10 mouse cellular contexts compared by ENCODE assay signal in genomic region chr4:115280779-115281178, GRCm38 (mm10). TPM values are rescaled to one million over a fixed set of nuclear protein-coding genes. Genes with fewer than 3 reads are reported as not detected.
DNase-seq lines count a peak whose midpoint lies in the region; ATAC-seq and TF ChIP-seq lines count a peak whose summit lies in the region.
"Not testable (repeated sequence)": the region's sequence is repeated elsewhere in the genome, so short reads cannot be mapped to it uniquely, and the experiment has no call there.
"Had no signal": no experiment of that assay in that cellular context is flagged by ENCODE, and none has a peak within 500 bp of the region (broad histone marks: within the 10 kb centered on the region; RNA-seq: fewer than 3 reads in every experiment).

No protein-coding gene starts in this region.

- not testable (repeated sequence) for H3K27me3 ChIP-seq in cerebellum, adult 2 months (ENCODE audit: control insufficient read depth, insufficient read depth, low read length); forebrain, embryonic 10.5 days (ENCODE audit: poor library complexity, severe bottlenecking); heart, embryonic 13.5 days (replicated peaks); limb, embryonic 13.5 days; lung, embryonic 15.5 days; stomach, embryonic 16.5 days (ENCODE audit: control insufficient read depth, insufficient read depth, low read length)

- 6% methylated on average over 10 of the region's 10 CpGs for WGBS in cerebellum, adult 2 months
- WGBS in forebrain, embryonic 10.5 days = 8% methylated on average over 10 of the region's 10 CpGs
- 14% methylated on average over 9 of the region's 10 CpGs for WGBS in heart, embryonic 13.5 days
- 14% methylated on average over 10 of the region's 10 CpGs for WGBS in limb, embryonic 13.5 days
- 19% methylated on average over 10 of the region's 10 CpGs for WGBS in lung, embryonic 15.5 days
- WGBS in stomach, embryonic 16.5 days = 5% methylated on average over 9 of the region's 10 CpGs

- TF ChIP-seq POLR2A in cerebellum, adult 2 months (IDR thresholded peaks at IDR 0.05; ENCODE audit: borderline replicate concordance, insufficient read depth, low read length) = not testable (repeated sequence)

- H3K4me1 ChIP-seq in cerebellum, adult 2 months (ENCODE audit: control insufficient read depth, insufficient read depth, low read length); forebrain, embryonic 10.5 days; heart, embryonic 13.5 days; limb, embryonic 13.5 days; lung, embryonic 15.5 days; stomach, embryonic 16.5 days (ENCODE audit: control insufficient read depth, insufficient read depth, low read length): not testable (repeated sequence)

- H3K27ac ChIP-seq in cerebellum, adult 2 months (ENCODE audit: insufficient read depth, low read length); heart, embryonic 13.5 days (replicated peaks); limb, embryonic 13.5 days; lung, embryonic 15.5 days; stomach, embryonic 16.5 days (ENCODE audit: low read length): not testable (repeated sequence)
- peak overlapping the region; percentile 78 for H3K27ac ChIP-seq in forebrain, embryonic 10.5 days

- H3K9me3 ChIP-seq in forebrain, embryonic 10.5 days; heart, embryonic 13.5 days; limb, embryonic 13.5 days; lung, embryonic 15.5 days; stomach, embryonic 16.5 days (replicated peaks; ENCODE audit: control insufficient read depth, low read length): not testable (repeated sequence)

- not testable (repeated sequence) for H3K36me3 ChIP-seq in forebrain, embryonic 10.5 days (replicated peaks); heart, embryonic 13.5 days; limb, embryonic 13.5 days; lung, embryonic 15.5 days; stomach, embryonic 16.5 days (ENCODE audit: control insufficient read depth, insufficient read depth, low read length)

- not testable (repeated sequence) for TF ChIP-seq CTCF in cerebellum, adult 2 months (IDR thresholded peaks at IDR 0.05; ENCODE audit: borderline replicate concordance, insufficient read depth, low read depth, low read length)

- DNase-seq in cerebellum, adult 2 months = not testable (repeated sequence)
- peak; percentile 18 for DNase-seq in forebrain, embryonic 10.5 days (ENCODE audit: extremely low spot score, low spot score)
- DNase-seq in induced T-regulatory cell, adult 2 months (ENCODE audit: low read depth) = peak; percentile 15
- peak; percentile 19 for DNase-seq in neural tube, embryonic 10.5 days (ENCODE audit: extremely low spot score, low spot score)

- H3K9ac ChIP-seq in heart, embryonic 13.5 days = peak overlapping the region; percentile 37; the same call in 1 of the 2 replicates
- 0 out of 2 replicates have a peak overlapping the region, but pooled peaks have one; percentile 35 for H3K9ac ChIP-seq in limb, embryonic 13.5 days
- H3K9ac ChIP-seq in lung, embryonic 15.5 days; stomach, embryonic 16.5 days (ENCODE audit: low read length): not testable (repeated sequence)

- peak overlapping the region; percentile 53 for H3K4me3 ChIP-seq in cerebellum, adult 2 months (replicated peaks; ENCODE audit: insufficient read depth, low read depth, low read length)
- H3K4me3 ChIP-seq in forebrain, embryonic 10.5 days = peak overlapping the region; percentile 56
- peak overlapping the region; percentile 48 for H3K4me3 ChIP-seq in heart, embryonic 13.5 days
- peak overlapping the region; percentile 37 for H3K4me3 ChIP-seq in limb, embryonic 13.5 days
- H3K4me3 ChIP-seq in lung, embryonic 15.5 days = peak overlapping the region; percentile 32
- H3K4me3 ChIP-seq in stomach, embryonic 16.5 days (replicated peaks; ENCODE audit: low read length) = peak overlapping the region; percentile 39

- not testable (repeated sequence) for ATAC-seq in heart, embryonic 13.5 days (ENCODE audit: extremely low read depth, insufficient number of reproducible peaks, low FRiP score, low TSS enrichment); limb, embryonic 13.5 days (ENCODE audit: low FRiP score, low read depth); lung, embryonic 15.5 days (ENCODE audit: borderline replicate concordance, extremely low read depth, low FRiP score, low TSS enrichment); stomach, embryonic 16.5 days (ENCODE audit: insufficient read depth, low FRiP score)

- H3K4me2 ChIP-seq in heart, embryonic 13.5 days = peak overlapping the region; percentile 70
- H3K4me2 ChIP-seq in limb, embryonic 13.5 days (replicated peaks) = peak overlapping the region; percentile 58
- H3K4me2 ChIP-seq in lung, embryonic 15.5 days = peak overlapping the region; percentile 55
- H3K4me2 ChIP-seq in stomach, embryonic 16.5 days (ENCODE audit: low read depth, low read length) = peak overlapping the region; percentile 56

RNA-seq across cellular contexts. Expression of gene Cyp4a12a, which starts 18.1 kb away (rescaled TPM):
- not detected in 2 replicates for polyA plus RNA-seq in cerebellum, adult 2 months (2012; rRNA removed)
- not detected in 2 replicates for polyA plus RNA-seq in forebrain, embryonic 10.5 days (2016; fragmentation: Nextera tagmentation; extraction: Ambion mirVana)
- not detected in 2 replicates for polyA plus RNA-seq in heart, embryonic 13.5 days (2015; fragmentation: Nextera tagmentation; extraction: Ambion mirVana)
- not detected in 2 replicates for polyA plus RNA-seq in limb, embryonic 13.5 days (2015; fragmentation: Nextera tagmentation; extraction: Ambion mirVana)
- polyA plus RNA-seq in lung, embryonic 15.5 days (2015; fragmentation: Nextera tagmentation; extraction: Ambion mirVana) = not detected in 2 replicates
- not detected in 2 replicates for polyA plus RNA-seq in stomach, embryonic 16.5 days (2015; fragmentation: Nextera tagmentation; extraction: Ambion mirVana)
- polyA plus RNA-seq: adrenal gland, adult 2 months had no signal

RNA-seq across cellular contexts. Expression of gene Cyp4a29, which starts 38.9 kb away (rescaled TPM):
- not detected in 2 replicates for polyA plus RNA-seq in cerebellum, adult 2 months (2012; rRNA removed)
- not detected in 2 replicates for polyA plus RNA-seq in forebrain, embryonic 10.5 days (2016; fragmentation: Nextera tagmentation; extraction: Ambion mirVana)
- not detected in 2 replicates for polyA plus RNA-seq in heart, embryonic 13.5 days (2015; fragmentation: Nextera tagmentation; extraction: Ambion mirVana)
- not detected in 2 replicates for polyA plus RNA-seq in limb, embryonic 13.5 days (2015; fragmentation: Nextera tagmentation; extraction: Ambion mirVana)
- polyA plus RNA-seq in lung, embryonic 15.5 days (2015; fragmentation: Nextera tagmentation; extraction: Ambion mirVana) = not detected in 2 replicates
- polyA plus RNA-seq in stomach, embryonic 16.5 days (2015; fragmentation: Nextera tagmentation; extraction: Ambion mirVana) = not detected in 2 replicates
- polyA plus RNA-seq: adrenal gland, adult 2 months; Patski had no signal
